Mouse (Mus musculus) forelimb bud, embryonic 11.5 days (tissue): Measurements from ENCODE around the gene Gnaq.

ENCODE experiments used
- DNase-seq: peaks from one replicate; pipeline ENCODE4 v3.0.0-alpha.2; 2012; ENCODE audit warnings: low read depth, low spot score

Gene Gnaq

DNA sequence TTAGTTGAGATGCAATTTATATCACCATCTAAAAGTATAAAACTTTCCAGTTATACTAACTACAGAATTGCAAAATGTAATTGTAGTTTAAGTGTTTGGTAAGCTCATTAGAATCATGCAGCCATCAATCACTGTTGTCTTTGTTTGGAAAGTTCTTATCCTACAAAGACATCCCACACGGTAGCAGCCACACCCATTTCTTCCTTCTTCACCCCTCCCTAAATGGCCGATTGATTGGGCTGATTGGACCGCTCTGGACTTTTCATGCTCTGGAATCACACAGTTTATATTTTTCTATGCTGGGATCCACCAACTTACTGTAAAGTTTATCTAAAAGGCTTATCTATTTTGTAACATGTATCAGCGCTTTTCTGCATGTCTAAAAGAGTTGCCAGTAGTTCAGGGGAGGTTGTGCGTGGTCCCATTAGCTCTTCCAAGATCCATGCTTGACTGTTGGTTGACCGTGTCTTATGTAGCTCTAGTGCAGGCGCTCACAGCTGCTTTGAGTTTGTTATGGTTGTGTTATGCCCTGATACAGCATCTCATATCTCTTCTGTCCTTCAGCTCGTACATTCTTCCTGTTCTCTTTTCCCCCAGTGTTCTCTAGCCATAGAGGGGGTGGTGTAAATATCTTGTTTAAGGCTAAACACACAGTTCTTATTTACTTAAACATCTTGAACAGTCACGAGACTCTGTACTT, 56.6 kb downstream of the Gnaq start:
- DNase-seq, result no peak

DNA sequence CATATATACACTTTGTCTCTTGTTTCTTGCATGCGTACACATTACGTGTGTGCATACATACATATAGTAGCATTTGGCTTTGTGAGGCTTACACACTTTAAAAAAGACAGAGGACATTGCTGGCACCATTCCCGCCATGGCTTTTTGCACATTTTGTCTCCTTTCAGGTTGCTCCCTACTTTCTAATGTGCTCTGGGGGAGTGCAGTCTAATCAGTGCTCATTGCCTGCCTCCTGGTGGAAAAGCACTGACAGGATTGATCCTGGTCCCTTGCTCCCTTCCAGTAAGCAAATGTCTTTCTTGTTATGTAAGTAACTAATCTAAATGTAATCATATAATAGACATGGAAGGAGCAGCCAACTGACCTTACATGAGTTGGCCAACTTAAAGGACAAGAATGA, 65.5 kb downstream of the Gnaq start:
- DNase-seq, result no peak

DNA sequence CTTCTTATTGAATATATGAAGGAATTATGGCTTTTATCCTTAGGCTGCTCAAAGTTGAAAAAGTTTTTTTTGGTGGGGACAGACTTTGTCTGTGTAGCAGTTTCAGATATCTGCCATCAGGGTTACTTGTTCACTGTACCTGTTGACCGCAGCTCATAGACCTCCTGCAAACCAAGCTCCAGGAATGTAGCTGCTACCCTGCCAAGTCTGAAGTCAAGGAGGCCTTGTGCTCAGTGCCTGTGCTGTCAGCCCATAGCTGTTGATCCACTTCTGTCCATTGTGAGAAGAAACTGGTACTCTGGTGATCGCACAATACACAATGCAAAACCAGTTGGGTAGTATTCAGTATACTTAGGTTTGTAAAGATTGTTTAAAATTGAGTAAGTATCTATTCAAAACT, 68.7 kb downstream of the Gnaq start:
- no peak for DNase-seq

DNA sequence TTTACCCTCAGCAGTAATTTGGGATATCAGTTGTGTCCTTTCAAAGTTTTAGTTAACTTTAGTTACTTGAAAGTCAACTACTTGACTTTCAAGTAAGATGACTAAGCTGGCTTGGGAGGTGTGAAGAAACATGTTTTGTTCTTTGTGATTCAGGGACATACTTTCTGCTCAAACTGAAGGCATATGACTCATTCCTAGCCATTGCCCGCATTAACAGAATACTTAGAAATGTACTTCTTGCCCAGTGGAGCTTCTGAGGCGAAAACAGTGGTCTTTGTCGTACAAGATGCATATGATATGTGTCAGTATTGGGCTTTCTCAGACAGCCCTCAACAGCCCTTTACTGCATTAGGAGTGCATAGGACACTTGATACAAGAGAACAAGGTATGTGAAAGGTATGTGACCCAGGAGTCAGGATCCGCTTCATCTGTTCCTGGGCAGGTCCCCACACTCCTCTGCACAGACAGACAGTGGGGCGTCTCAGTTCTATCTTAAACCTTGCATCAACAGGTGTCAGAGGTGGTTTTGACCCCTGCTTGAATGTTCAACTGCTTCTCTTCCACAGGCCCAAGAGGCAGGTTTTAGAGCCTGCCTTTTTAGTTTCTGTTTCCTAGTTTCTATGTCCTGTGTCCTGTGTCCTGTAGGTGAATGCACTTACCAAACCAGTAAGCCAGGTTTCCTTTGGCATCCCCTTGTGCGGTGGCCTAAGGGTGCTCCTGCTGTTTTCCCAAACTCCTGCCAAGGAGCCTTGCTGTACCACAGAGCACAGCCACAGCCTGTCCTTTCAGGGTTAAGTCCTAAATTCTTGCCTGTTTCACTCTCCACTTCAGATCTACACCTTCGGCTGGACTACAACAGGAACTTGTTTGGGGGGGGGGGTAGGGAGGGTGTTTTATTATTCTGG, 72.4 kb downstream of the Gnaq start:
- DNase-seq, result no peak

DNA sequence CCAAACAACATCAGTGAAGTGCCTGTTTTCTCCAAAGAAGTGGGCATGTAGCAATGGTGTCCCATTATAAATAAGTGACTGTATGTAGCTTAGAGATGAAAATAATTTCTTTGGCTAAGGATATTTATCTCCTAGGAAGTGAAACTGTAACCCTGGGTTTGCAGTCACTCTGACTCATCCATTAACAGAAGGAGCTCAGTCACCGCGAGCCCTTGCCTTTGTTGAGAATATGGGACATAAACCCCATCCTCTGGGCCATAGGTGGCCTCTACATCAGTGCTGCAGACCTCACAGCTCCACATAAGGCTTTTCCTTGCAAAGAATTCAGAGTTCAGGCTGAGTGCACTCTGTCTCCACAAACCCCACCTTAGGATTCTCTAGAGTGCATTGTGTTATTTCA, 77.0 kb downstream of the Gnaq start:
- DNase-seq, result no peak

DNA sequence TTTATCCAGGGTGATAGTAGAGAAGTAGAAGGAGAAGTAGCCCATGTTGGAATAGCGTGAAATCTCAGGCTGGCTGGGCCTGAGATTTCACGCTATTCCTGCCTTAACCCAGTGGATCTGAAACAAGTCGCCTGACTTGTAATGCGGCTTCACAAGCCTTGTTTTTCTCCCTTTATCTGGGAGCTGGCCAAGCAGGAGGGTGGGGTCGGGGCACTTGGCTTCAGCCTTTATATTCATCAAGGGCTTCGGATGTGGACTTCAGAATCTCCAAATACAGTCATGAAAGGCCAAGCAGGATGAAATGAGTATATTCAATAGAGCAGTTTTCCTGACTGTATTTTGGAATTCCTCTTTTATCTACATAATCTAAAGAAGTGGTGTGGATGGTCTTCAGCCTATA, 82.3 kb downstream of the Gnaq start:
- DNase-seq, result no peak

DNA sequence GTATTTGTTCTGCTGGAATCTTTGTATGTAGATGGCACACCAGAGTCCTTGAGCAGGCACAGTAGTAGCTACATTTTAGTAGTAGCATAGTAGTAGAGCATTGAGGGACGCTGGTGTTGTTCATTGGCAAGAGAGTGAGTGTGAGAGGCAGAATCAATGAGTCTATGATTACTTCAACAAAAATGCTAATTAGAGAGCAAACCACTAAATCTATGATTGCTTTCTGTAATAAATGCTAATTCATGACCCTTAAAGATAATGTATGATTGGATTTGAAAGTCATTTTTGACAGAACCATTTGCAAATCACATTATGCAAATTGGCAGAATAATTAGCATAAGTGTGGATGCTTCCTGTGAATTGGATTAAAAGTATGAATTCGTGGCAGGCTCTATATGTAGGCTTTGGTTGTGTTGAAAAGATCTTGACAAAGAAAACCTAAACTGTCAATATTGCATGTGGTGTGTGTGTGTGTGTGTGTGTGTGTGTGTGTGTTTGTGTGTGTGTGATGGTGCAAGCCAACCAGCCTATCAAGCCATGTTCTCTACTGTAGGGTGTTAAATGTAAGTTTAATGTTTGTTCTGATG, 82.9 kb downstream of the Gnaq start:
- no peak for DNase-seq

DNA sequence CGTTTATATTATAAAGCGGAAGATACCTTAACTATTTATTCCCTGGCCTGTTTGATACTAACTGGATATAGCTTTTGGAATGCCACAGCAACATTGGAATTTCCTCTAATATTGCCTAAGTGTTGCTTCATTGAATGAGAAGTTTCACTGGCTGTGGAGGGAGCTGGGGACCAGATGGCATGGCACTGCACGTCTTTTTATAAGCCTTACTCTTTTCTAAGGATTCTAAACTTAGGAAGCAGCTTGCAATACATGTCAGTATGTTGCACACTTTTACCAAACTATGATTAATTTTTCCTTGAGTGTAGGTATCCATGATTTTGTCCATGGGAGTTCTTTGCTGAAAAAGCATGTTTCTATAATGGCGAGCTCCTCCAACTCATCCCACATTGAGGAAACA, 87.3 kb downstream of the Gnaq start:
- DNase-seq, result no peak

DNA sequence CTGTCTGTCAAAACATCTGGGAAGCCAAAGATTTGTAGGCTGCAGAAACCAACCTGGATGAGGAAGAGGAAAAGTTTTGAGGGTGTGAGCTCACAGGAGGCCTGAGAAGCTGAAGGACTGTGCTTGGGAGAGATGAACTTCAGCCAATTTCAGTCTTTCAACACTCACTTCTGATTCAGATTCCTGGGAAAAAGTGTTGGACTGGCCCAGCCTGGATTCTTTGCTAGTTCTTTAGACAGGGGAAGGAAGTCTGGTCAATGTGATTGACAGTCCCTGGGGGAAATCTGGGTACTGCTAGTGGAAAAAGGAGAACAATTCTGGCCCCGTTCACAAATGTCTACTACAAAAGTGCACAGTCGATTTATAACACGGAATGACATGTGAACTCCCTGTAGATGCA, 89.9 kb downstream of the Gnaq start:
- DNase-seq, result no peak

DNA sequence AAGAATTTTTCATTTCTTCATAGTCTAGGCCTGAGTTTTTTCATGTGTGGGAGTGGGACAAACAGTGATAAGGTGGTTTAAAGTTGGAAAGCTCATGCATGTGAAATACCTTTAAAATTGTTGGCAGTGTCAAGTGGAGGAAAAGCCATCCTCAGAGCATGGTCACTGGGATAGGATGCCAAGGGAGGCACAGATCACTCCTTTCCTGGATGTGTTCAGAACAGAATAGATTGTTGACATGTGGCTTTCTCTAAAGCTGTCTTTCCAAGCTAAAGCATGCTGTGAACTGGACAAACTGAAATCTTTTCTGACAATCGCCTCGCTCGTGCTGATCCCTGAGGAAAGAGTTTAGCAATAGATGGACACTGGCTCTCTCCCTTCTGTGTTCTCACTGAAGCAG, 90.5 kb downstream of the Gnaq start:
- DNase-seq, result no peak

DNA sequence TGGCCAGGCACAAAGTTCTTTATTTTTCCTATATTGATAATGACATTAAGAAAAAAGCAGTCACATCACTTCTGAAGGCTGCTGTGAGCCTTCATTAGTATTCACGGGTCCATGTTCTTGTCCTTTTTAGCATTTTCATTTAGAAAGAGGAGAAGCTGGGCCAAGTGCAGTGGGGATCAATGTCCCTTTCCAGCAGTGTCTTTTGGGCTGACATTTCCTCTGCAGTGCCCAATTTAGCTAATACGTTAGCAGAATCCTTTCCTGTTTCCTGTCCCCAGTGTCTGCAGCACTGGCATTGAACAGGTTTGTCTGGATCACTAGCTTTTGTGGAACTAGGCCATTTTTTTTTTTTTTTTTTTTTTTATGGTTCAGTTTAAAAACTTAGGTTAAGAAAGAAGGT, 92.2 kb downstream of the Gnaq start:
- no peak for DNase-seq

DNA sequence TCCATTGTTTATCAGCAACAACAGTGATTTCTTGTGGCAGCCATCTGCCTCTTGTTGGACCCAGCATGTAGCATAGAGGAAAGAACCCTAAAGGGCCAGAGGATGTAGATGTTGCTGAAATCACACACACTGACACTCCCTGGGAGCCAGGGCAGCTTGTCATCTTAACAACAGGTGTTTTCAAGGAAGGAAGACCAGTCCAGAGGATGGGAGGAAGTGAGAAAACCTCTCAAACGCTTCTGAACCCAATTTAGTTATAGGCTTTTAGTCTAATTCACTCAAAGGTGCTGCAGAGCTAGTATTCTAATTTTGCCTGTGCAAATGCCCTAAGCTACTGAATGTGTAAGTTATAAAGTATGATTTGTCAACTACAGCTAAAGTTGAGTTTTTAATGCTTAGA, 99.0 kb downstream of the Gnaq start:
- DNase-seq, result no peak

DNA sequence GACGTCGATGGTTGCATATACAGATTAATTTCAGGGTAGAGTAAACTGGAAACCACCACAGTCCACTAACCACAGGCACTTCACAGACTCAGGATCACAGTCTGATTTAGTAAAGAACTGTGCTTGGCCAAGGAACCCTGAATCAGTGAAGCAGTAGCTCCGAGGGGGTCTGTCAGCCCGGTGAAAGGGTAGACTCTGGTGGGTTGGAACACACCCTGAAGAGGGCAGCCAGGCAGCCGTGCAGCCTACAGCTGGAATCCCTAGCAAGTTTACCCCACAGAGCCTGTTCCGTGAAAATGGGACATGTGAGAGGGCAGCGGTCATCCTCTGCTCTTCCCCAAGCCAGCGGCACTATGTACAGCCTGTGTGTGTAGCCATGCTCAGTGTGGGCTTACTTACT, 103.0 kb downstream of the Gnaq start:
- DNase-seq, result no peak

DNA sequence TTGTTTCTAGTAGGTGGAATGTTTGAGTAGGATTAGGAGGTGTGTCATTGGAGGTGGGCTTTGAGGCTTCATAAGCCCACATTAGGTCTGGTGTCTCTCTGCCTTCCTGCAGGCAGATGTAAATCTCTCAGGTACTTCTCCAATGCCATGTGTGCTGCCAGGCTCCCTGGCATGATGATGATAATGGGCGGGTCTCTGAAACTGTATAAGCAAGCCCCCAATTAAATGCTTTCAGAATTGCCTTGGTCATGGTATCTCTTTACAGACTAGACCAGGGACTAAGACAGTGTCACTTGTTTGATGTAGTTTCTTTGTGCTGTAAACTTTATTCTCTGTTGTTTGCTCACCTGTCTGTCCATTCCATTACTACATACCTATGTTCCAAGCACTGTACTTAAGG, 104.4 kb downstream of the Gnaq start:
- no peak for DNase-seq

DNA sequence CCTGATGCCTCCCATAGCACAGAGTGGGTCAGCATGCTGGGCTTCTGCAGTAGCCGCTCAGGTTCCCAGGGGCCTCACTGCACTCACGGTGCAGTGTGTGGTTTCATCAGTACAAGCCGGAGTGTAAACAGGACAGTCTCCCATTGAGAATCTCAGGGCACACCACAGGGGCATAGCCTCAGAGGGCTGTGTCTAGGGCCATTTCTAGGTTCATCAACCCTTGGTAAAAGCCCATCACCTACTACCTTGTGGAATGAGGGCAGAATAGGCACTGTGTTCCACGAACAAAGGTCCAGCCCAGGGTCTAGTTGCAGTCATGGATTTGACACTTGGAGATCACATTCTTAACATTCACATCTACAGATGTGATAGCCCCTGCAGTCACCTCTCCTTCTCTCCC, 105.4 kb downstream of the Gnaq start:
- DNase-seq, result no peak

DNA sequence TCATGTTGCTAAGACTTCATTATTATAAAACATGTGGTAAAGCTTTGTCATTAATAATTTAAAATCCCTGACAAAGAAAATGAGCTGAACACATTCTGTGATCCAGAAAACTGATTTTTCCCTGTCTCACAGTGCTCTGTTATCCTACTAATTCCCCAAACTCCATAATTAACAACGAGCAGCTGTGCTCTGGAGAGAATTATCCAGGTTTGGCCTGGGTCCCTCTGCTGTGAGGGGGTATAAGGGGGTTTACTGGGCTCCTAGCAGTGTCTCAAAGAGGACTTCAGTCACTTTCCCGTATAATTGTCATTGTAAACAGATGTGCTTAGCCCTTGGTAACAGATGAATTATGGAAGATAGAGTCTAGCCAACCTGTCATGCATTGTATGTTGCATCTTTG, 105.9 kb downstream of the Gnaq start:
- DNase-seq, result no peak

DNA sequence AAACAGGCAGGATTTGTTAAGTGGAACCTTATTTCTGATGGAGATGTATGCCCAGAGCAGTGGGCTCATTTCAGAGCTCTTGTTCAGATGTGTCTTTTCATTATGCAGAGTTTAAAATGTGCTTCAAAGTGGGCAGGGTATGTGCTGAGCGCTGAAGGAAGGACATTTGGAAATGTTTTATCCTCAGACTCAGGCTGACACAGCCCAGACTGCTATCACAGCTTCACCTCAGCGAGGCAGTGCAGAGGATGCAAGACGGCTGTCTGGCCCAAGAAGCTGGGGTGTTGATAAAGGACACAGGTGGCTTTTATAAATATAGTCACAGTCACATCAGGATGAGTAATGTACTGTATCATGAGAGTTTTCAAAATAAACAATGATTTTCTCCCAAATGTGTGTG, 110.1 kb downstream of the Gnaq start:
- no peak for DNase-seq

DNA sequence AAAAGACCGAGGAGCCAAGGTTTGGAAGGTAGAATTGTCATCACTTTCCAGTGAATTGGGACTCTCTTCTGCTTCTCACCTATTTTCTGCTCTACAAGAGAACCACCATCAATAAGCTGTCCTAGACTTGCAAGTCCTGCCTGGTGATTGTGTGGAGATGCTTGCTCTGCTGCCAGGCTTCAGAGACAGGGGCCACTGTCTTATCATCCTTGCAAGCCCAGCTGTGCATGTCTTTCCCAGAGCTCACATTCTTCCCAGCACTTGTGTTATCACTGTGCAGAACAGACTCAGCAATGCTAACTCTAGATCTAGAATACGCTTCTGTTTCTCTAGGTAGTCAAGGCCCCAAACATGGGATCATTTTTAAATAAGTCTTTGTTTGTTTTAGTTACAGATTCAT, 116.4 kb downstream of the Gnaq start:
- DNase-seq, result no peak

DNA sequence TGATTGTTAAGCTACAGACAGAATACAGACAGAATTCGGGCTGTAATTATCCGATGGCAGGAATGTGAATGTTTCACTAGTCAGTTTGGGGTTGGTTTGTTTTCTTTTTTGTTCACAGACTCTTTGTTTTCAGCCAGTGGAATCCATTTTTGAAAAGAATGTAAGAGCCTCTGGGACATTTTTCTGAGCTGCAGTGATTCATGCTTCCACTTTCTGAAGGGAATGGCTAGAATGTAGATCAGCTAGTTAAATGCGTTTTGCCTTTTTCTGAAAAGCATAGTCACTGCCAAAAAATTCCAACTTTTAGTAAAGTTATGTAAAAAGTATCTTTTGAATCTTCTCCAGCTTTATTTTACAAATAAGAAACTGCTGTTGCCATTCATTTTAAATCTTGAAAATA, 118.3 kb downstream of the Gnaq start:
- no peak for DNase-seq

DNA sequence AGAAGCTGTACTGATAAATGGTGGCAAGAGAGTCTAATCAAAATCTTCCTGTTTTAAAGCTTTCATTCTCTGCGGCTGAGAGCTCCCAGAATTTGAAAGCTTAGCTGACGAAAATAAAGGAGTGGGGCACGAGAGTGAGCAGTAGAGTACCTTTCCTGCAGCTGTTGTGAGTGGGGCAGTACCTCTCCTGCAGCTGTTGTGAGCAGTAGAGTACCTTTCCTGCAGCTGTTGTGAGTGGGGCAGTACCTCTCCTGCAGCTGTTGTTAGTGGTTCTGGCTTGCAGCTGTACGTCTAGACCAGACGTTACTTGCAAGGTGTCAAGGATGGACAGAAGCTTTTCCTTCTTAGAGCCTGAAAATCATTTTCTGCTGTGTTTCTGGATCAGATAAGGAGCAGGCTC, 119.2 kb downstream of the Gnaq start:
- no peak for DNase-seq

DNA sequence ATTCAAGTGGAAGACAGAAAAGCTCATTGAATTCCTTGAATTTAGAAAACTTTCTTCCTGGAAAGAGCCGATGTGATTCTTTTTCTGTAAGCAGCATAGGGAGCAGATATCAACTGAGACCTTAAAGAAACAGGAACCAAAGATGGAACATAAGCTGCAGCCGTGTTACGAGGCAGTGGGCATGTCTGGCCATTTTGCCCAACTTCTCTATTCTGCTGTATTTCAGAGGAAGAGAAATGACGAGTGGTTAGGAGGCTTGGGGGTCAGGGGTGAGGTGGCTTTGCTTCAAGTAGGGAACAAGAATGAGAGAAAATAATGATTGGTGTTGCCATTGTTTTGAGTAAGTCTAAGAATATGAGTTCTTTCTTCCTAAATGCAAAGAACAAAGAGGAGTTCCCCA, 120.1 kb downstream of the Gnaq start:
- DNase-seq, result no peak

DNA sequence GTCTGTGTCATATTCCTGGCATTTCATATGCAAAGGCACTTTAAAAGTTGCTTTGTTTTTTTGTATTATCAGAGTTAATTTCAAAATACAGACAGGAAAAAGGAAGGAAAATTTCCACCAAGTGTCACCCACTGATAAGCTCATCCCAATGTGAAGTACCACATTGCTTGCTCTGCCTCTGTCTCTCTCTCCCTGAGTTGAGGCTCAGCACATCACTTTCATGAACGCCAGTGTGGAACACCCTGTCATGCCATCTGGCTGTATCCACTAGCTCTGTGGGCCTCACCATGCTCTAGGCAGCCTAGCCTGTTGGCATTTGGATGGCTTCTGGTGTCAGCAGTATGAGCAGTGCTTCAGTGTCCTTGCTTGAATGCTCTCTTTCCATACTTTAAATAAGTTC, 122.2 kb downstream of the Gnaq start:
- no peak for DNase-seq

DNA sequence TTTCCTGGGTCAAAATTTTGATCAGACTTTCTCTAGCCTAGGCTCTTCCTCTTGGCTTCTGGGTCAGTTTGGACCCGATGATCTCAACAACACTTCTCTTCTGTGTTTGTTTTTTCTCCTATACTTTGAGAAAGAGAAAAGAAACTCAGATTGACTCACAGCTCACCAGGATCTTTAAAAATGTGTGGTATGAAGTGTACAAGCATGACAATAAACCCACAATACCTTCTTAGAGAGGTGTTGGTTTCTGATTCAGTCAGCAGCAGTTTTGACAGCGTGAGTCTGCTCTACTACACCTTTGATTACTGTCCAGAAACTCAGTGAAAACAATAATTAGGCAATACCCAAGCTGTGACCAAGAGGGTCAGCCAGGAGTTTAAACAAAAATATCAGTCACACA, 122.7 kb downstream of the Gnaq start:
- DNase-seq, result no peak
